In genomic region chr10:83361643-83362382, GRCm38 (mm10) we compare ENCODE assay signal across 7 mouse cellular contexts. TPM values are rescaled to one million over a fixed set of nuclear protein-coding genes. Genes with fewer than 3 reads are reported as not detected.
A peak's percentile ranks its signal among the peaks of the same experiment; 100 is the strongest.
DNase-seq lines count a peak whose midpoint lies in the region; ATAC-seq and TF ChIP-seq lines count a peak whose summit lies in the region.

No protein-coding gene starts in this region.

- no peaks in the 10 kb centered on the region for H3K27me3 ChIP-seq in lung, embryonic 15.5 days

- H3K9ac ChIP-seq in lung, embryonic 15.5 days = no peak overlapping the region

- H3K4me1 ChIP-seq in lung, embryonic 15.5 days = peaks cover 20% of the 10 kb centered on the region
- H3K4me1 ChIP-seq in embryonic fibroblast, embryonic 13.5 days (ENCODE audit: control insufficient read depth, insufficient read depth, low read length) = 0 out of 2 replicates have a peak, but pooled peaks cover 2% of the 10 kb centered on the region

- TF ChIP-seq POLR2A in embryonic fibroblast, embryonic 13.5 days (IDR thresholded peaks at IDR 0.05; ENCODE audit: low read depth, low read length) = no peak

- peak overlapping the region; percentile 81 for H3K4me2 ChIP-seq in lung, embryonic 15.5 days

- DNase-seq in lung, postnatal 14 days = no peak
- peak; percentile 15 for DNase-seq in T-cell, adult 2 months (ENCODE audit: low spot score)
- peak; percentile 21 for DNase-seq in mesoderm, embryonic 11.5 days (ENCODE audit: low read depth, low spot score)
- DNase-seq in ovary, postnatal 36 days (ENCODE audit: low spot score) = no peak

- peaks cover 41% of the 10 kb centered on the region for H3K36me3 ChIP-seq in lung, embryonic 15.5 days

- TF ChIP-seq CTCF in embryonic fibroblast, embryonic 13.5 days (IDR thresholded peaks at IDR 0.05; ENCODE audit: borderline replicate concordance, insufficient read depth, low read length) = no peak

- H3K4me3 ChIP-seq in lung, embryonic 15.5 days = no peak overlapping the region
- peak overlapping the region; percentile 97 for H3K4me3 ChIP-seq in embryonic fibroblast, embryonic 13.5 days (ENCODE audit: insufficient read depth, low read length)

- no peak overlapping the region for H3K27ac ChIP-seq in lung, embryonic 15.5 days
- H3K27ac ChIP-seq in embryonic fibroblast, embryonic 13.5 days (ENCODE audit: insufficient read depth, low read length) = no peak overlapping the region

- ATAC-seq in lung, embryonic 15.5 days (ENCODE audit: borderline replicate concordance, extremely low read depth, low FRiP score, low TSS enrichment) = no peak
- ATAC-seq in inflammation-experienced regulatory T-cells, adult 6 months = peak; percentile 36

- 47% methylated on average over 5 of the region's 5 CpGs for WGBS in lung, embryonic 15.5 days

- H3K9me3 ChIP-seq in lung, embryonic 15.5 days = no peaks in the 10 kb centered on the region

RNA-seq across cellular contexts. Expression of gene D10Wsu102e, which starts 1.8 kb away (rescaled TPM):
- polyA plus RNA-seq in lung, embryonic 15.5 days (2015; fragmentation: Nextera tagmentation; extraction: Ambion mirVana) = 0.65 and 0.67 TPM in 2 replicates
- polyA plus RNA-seq in embryonic fibroblast, embryonic 13.5 days (2011; ENCODE audit: insufficient read length, low read depth, missing spikeins) = 1.1 TPM in 2 replicates
- 1 to 10 TPM in 1 of 3 experiments, under 1 TPM in 2; 0.82 to 1.0 (median 0.83) TPM for polyA plus RNA-seq in inflammation-experienced regulatory T-cells, adult 6 months (2017; shearing (Covaris generic))

RNA-seq across cellular contexts. Expression of gene Slc41a2, which starts 24.1 kb away (rescaled TPM):
- 0.73 and 0.79 TPM in 2 replicates for polyA plus RNA-seq in lung, embryonic 15.5 days (2015; fragmentation: Nextera tagmentation; extraction: Ambion mirVana)
- 10.1 and 15.8 TPM in 2 replicates for polyA plus RNA-seq in embryonic fibroblast, embryonic 13.5 days (2011; ENCODE audit: insufficient read length, low read depth, missing spikeins)
- under 1 TPM in 2 of 3 experiments, not detected in 1; 0.21 to 0.25 TPM for polyA plus RNA-seq in inflammation-experienced regulatory T-cells, adult 6 months (2017; shearing (Covaris generic))

Comparison
In these comparisons a context has a peak if more than half of its experiments do, and no peak if none do; other contexts are left out.
1. DNase-seq: peak in T-cell, adult 2 months (single experiment) and mesoderm, embryonic 11.5 days (single experiment); none in lung, postnatal 14 days (single experiment) and ovary, postnatal 36 days (single experiment).